Mouse (Mus musculus) heart, adult 2 months (tissue): Measurements from ENCODE around the gene Map2k2. TPM values are rescaled to one million over a fixed set of nuclear protein-coding genes. Genes with fewer than 3 reads are reported as not detected.
"Not testable (repeated sequence)": the region's sequence is repeated elsewhere in the genome, so short reads cannot be mapped to it uniquely, and the experiment has no call there.

Experiments used
- DNase-seq, 2 experiments: peaks; one replicate each; pipeline ENCODE4 v3.0.0; 2021
- H3K27ac ChIP-seq: fragments of 200-600 bp; 2 replicates; pipeline ENCODE4 v1.8.1; 2022
- H3K27me3 ChIP-seq: fragments of 200-500 bp; 2 replicates; pipeline ENCODE4 v1.6.1; 2012; ENCODE audit warnings: mild to moderate bottlenecking, low read length, inconsistent platforms, mixed read lengths; ENCODE audit not compliant: control insufficient read depth, insufficient read depth
- H3K36me3 ChIP-seq: fragments of 200-500 bp; 2 replicates; pipeline ENCODE4 v1.6.1; 2012; ENCODE audit warnings: low read length, inconsistent platforms; ENCODE audit not compliant: control insufficient read depth, insufficient read depth
- H3K4me1 ChIP-seq: fragments of 200-500 bp; 2 replicates; pipeline ENCODE4 v1.6.1; 2011; ENCODE audit warnings: low read length; ENCODE audit not compliant: control insufficient read depth, insufficient read depth
- H3K4me3 ChIP-seq: fragments of 200-600 bp; 2 replicates; pipeline ENCODE4 v1.8.1; 2022
- H3K79me2 ChIP-seq: fragments of 200-500 bp; replicated peaks from 2 replicates; pipeline ENCODE4 v1.6.1; 2012; ENCODE audit warnings: mild to moderate bottlenecking, inconsistent platforms, low read length, moderate library complexity, mixed read lengths; ENCODE audit not compliant: control insufficient read depth, insufficient read depth
- H3K9ac ChIP-seq: fragments of 200-500 bp; 2 replicates; pipeline ENCODE4 v1.6.1; 2012; ENCODE audit warnings: low read depth, mild to moderate bottlenecking, control low read depth, inconsistent platforms, low read length, mixed read lengths
- CTCF ChIP-seq: fragments of 200-600 bp; IDR thresholded peaks from 2 replicates; pipeline ENCODE4 v1.8.1; 2022; ENCODE audit warnings: antibody characterized with exemption, mild to moderate bottlenecking, moderate library complexity
- EP300 ChIP-seq: fragments of 200-500 bp; IDR thresholded peaks from 2 replicates; pipeline ENCODE4 v1.6.1; 2011; ENCODE audit warnings: low read depth, low read length, control low read depth; ENCODE audit not compliant: insufficient read depth
- POLR2A ChIP-seq: fragments of 200-500 bp; IDR thresholded peaks from 2 replicates; pipeline ENCODE4 v1.6.1; 2011; ENCODE audit warnings: mild to moderate bottlenecking, low read depth, low read length, control low read depth; ENCODE audit not compliant: insufficient read depth
- WGBS: fragments of 180-500 bp; shearing (Covaris S2); methylation state at CpG from one replicate; pipeline ENCODE4 v1.1.7; 2018; 5-methylcytosine and 5-hydroxymethylcytosine counted together
- intact Hi-C: fragments of 180-260 bp; cut with DNase I; formaldehyde crosslinking; loops from one replicate; pipeline ENCODE4 v1.15.1; 2025
- long read RNA-seq: library from polyadenylated mRNA; stranded (forward); transcript quantifications from one replicate; pipeline ENCODE4 v2.0.0, GENCODE M21; 2021
- polyA plus RNA-seq: library from polyadenylated mRNA; depleted of rRNA; stranded (reverse); fragments of >200 nt; gene quantifications from 2 replicates; pipeline ENCODE4 v1.2.3, GENCODE M21; 2012; rRNA removed
- total RNA-seq, 2 experiments: library from RNA; stranded (reverse); gene quantifications; 2 replicates each; pipeline ENCODE4 v1.2.3; 2021

The Map2k2 gene
- total RNA-seq (100 to 1,000 TPM; 115 to 123 TPM), polyA plus RNA-seq (89.3 and 116 TPM in 2 replicates)
- long read RNA-seq, transcript Map2k2-202 (11 exons, 1,556 nt): major isoform, 74 of 120 reads
- long read RNA-seq, transcript Map2k2-207 (11 exons, 2,405 nt): minor isoform, 30 of 120 reads
- long read RNA-seq, partial matches to known transcripts: 6 of 120 reads
- long read RNA-seq, other reads (novel, unspliced or antisense): 10 of 120 reads

- peak within 1 kb of the TSS; percentile 97 for H3K4me3 ChIP-seq
- TF ChIP-seq POLR2A (peak; percentile 99), CTCF (no peak), EP300 (peak; percentile 70; the same call in 1 of the 2 replicates)
- DNase-seq: peak; percentile 97 to 99
- peaks cover 3% of the 10 kb centered on the region; the same call in 1 of the 2 replicates for H3K4me1 ChIP-seq
- peak within 1 kb of the TSS; percentile 89 for H3K9ac ChIP-seq
- H3K27me3 ChIP-seq: no peaks in the 10 kb centered on the region
- peak within 1 kb of the TSS; percentile 99 for H3K27ac ChIP-seq
- WGBS: under 1% methylated on average over 56 of the region's 56 CpGs
- peaks cover 7% of the 10 kb centered on the region; the same call in 1 of the 2 replicates for H3K79me2 ChIP-seq
- intact Hi-C loops: loop anchor here (1.0 to 2.0 kb wide), 3 partner anchors 32 to 71 kb away; partner anchors contain the start of gene Eef2
- H3K36me3 ChIP-seq: no peaks in the 10 kb centered on the region
Observed at GRCm38 (mm10) chr10:81105565-81106112, at the start of gene Map2k2. Gene Map2k2, plus strand, starts transcription at chr10:81105915.

GRCm38 (mm10) chr10:81057406-81058130, 48.1 kb upstream of the Map2k2 start:
- H3K79me2 ChIP-seq: peaks cover 18% of the 10 kb centered on the region
- intact Hi-C loops: no loop called here
- TF ChIP-seq CTCF (no peak), EP300 (no peak), POLR2A (no peak)
- H3K36me3 ChIP-seq: no peaks in the 10 kb centered on the region
- WGBS: 69% methylated on average over 23 of the region's 23 CpGs
- peak in 1 of 2 experiments; percentile 44 for DNase-seq
- H3K4me3 ChIP-seq: no peak overlapping the region
- H3K4me1 ChIP-seq: peaks cover 22% of the 10 kb centered on the region
- no peaks in the 10 kb centered on the region for H3K27me3 ChIP-seq
- no peak overlapping the region for H3K27ac ChIP-seq
- no peak overlapping the region for H3K9ac ChIP-seq

- Histone ChIP-seq H3K27ac (no peak overlapping the region), H3K4me1 (peaks cover 20% of the 10 kb centered on the region), H3K79me2 (peaks cover 16% of the 10 kb centered on the region), H3K9ac (no peak overlapping the region), H3K36me3 (no peaks in the 10 kb centered on the region), H3K4me3 (peak overlapping the region; percentile 94), H3K27me3 (no peaks in the 10 kb centered on the region)
- intact Hi-C loops: no loop called here
- 47% methylated on average over 6 of the region's 6 CpGs for WGBS
- TF ChIP-seq POLR2A (no peak), CTCF (no peak), EP300 (no peak)
- no peak for DNase-seq
Observed at GRCm38 (mm10) chr10:81058896-81059295, 46.8 kb upstream of the Map2k2 start.

- under 1% methylated on average over 48 of the region's 48 CpGs for WGBS
- no peak for TF ChIP-seq CTCF
- peak; percentile 71 for TF ChIP-seq POLR2A
- TF ChIP-seq EP300: peak; percentile 68; the same call in 1 of the 2 replicates
- peak within 1 kb of the TSS; percentile 83 for H3K9ac ChIP-seq
- H3K79me2 ChIP-seq: peaks cover 13% of the 10 kb centered on the region
- peaks cover 20% of the 10 kb centered on the region for H3K4me1 ChIP-seq
- DNase-seq: peak; percentile 97 to 99
- peak within 1 kb of the TSS; percentile 92 for H3K27ac ChIP-seq
- H3K4me3 ChIP-seq: peak within 1 kb of the TSS; percentile 94
- H3K36me3 ChIP-seq: no peaks in the 10 kb centered on the region
- H3K27me3 ChIP-seq: no peaks in the 10 kb centered on the region
- intact Hi-C loops: no loop called here
Observed at GRCm38 (mm10) chr10:81059603-81060543, 45.8 kb upstream of the Map2k2 start, which contains the start of gene Sgta. Gene Sgta, minus strand, starts transcription at chr10:81060181.

GRCm38 (mm10) chr10:81062710-81063109, 43.0 kb upstream of the Map2k2 start:
- TF ChIP-seq POLR2A (no peak), EP300 (no peak), CTCF (no peak)
- 50% methylated on average over 4 of the region's 4 CpGs for WGBS
- intact Hi-C loops: no loop called here

GRCm38 (mm10) chr10:81064519-81064918, 41.2 kb upstream of the Map2k2 start:
- DNase-seq, intact Hi-C loops, H3K9ac ChIP-seq, H3K27me3 ChIP-seq, H3K79me2 ChIP-seq, H3K36me3 ChIP-seq, H3K4me3 ChIP-seq, H3K4me1 ChIP-seq, H3K27ac ChIP-seq: not testable (repeated sequence)
- WGBS: 84% methylated on average over 8 of the region's 8 CpGs

More at GRCm38 (mm10) chr10:81062710-81063109, 43.0 kb upstream of the Map2k2 start:
- H3K36me3 ChIP-seq: no peaks in the 10 kb centered on the region
- DNase-seq: no peak
- no peak overlapping the region for H3K4me3 ChIP-seq
- H3K27ac ChIP-seq: no peak overlapping the region
- no peak overlapping the region for H3K9ac ChIP-seq
- H3K79me2 ChIP-seq: peaks cover 7% of the 10 kb centered on the region
- peaks cover 11% of the 10 kb centered on the region for H3K4me1 ChIP-seq
- no peaks in the 10 kb centered on the region for H3K27me3 ChIP-seq
